Mouse (Mus musculus): ENCODE measurements around the gene Abhd18. TPM values are rescaled to one million over a fixed set of nuclear protein-coding genes. Genes with fewer than 3 reads are reported as not detected.
A peak's percentile ranks its signal among the peaks of the same experiment; 100 is the strongest.
"Not testable (repeated sequence)": the region's sequence is repeated elsewhere in the genome, so short reads cannot be mapped to it uniquely, and the experiment has no call there.

Gene Abhd18
- 11.7 and 12.9 TPM in 2 replicates for polyA plus RNA-seq (2016; fragmentation: Nextera tagmentation; extraction: Ambion mirVana)

DNA sequence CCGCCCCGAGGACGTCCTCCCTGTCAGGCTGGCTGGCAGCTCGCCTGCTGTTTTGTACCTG, at the start of gene Abhd18:
Gene Abhd18 (plus strand): TSS at position 14 of the 61 bp plus-strand sequence.
- not testable (repeated sequence) for ATAC-seq (ENCODE audit: low FRiP score)
- Histone ChIP-seq H3K4me2 (replicated peaks) (peak within 1 kb of the TSS; percentile 59), H3K27ac (peak within 1 kb of the TSS; percentile 82)

DNA sequence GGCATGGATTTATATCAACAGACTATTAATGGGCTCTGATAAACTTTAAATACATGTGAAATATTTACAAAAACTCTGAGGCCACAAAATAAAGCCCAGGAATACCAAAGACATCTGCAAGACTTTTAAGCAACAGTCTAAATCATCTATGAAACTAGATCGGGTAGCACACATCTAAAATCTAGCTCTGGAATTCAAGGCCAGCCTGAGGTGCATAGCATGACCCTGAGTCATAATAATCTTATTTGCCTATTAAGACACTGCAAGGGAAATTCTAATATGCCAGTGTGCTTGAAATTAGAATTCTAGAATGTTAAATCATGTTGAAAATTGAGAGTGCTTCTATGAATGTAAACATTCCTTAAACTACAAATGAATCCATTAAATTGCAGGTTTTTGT, 48.7 kb upstream of the Abhd18 start:
- 0 out of 2 replicates have a peak, but pooled peaks cover 3% of the 10 kb centered on the region for H3K36me3 ChIP-seq
- H3K4me2 ChIP-seq (replicated peaks), result no peak overlapping the region
- H3K9me3 ChIP-seq (replicated peaks), result no peaks in the 10 kb centered on the region
- 65% methylated on average over 1 of the region's 1 CpGs for WGBS
- no peak overlapping the region for H3K27ac ChIP-seq
- ATAC-seq (ENCODE audit: low FRiP score), result no peak
- H3K4me3 ChIP-seq, result no peak overlapping the region
- H3K4me1 ChIP-seq, result peaks cover 7% of the 10 kb centered on the region
- H3K9ac ChIP-seq, result no peak overlapping the region
- H3K27me3 ChIP-seq, result no peaks in the 10 kb centered on the region

More for the DNA sequence above, at the start of gene Abhd18:
- peak within 1 kb of the TSS; percentile 68 for H3K9ac ChIP-seq
- H3K9me3 ChIP-seq (replicated peaks); H3K4me1 ChIP-seq; H3K27me3 ChIP-seq; H3K36me3 ChIP-seq: not testable (repeated sequence)
- H3K4me3 ChIP-seq, result peak within 1 kb of the TSS; percentile 48
- WGBS, result 0% methylated on average over 2 of the region's 4 CpGs

DNA sequence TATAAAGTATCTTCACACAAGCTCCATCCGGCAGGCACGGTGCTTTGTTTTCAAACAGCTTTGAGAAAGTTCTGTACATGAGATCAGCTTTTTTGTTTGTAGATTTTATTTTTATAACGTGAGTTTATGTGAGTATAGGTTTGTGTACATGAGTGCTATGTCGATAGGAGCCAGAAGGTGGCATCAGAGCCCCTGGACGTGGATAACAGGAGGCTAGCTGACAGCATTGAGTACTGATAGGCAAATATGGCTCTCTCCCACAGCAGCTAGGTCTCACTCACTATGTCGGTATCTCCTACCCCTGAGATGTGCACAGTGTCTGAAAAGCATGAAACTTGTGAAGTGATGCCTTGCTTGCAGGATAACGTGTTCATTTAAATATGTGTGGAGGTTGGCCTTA, 48.3 kb upstream of the Abhd18 start:
- no peak for ATAC-seq (ENCODE audit: low FRiP score)
- WGBS, result 40% methylated on average over 7 of the region's 7 CpGs
- no peaks in the 10 kb centered on the region for H3K9me3 ChIP-seq (replicated peaks)
- no peaks in the 10 kb centered on the region for H3K36me3 ChIP-seq
- H3K9ac ChIP-seq, result no peak overlapping the region
- no peaks in the 10 kb centered on the region for H3K27me3 ChIP-seq
- H3K4me3 ChIP-seq, result no peak overlapping the region
- no peak overlapping the region for H3K4me2 ChIP-seq (replicated peaks)
- peaks cover 7% of the 10 kb centered on the region for H3K4me1 ChIP-seq
- H3K27ac ChIP-seq, result no peak overlapping the region

DNA sequence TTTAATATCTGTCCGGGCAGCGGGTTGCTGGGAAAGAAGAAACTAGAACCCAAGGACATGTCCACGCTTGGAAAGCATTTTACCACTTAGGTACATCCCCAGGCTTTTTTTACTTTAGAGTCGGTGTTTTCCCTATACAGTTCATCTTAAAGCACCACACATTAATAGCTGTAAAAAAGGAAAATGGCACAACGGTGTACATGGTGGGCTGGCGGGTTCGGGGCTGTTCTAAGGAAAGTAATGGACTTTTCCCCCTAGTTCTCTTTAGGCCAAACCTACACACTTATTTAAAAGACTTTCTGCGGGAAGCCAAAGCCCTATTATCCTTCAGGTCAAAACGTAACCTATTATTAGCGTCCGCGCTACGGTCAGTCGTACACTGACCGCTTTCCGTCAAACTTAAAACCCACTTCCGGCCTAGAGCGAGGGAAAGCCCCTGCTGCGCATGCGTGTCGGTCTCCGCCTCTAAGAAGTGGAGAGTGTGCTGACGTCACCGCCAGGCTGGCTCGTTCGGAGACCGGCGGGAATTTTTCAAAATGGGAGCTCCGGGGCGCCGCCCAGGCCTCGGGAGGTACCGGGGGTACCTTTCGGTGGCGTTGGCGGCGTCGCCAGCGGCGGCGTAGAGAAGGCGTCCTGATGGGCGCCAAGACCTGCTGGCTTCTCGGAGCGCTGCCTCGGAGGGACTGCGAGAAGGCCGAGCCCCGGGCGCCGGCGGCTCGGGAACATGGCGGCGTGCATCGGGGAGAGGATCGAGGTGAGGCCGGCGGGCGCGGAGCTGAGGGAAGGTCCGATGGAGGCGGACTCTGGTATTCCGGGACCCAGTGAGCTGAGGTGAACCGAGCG, 47.0 kb upstream of the Abhd18 start, which contains the start of gene Plk4:
Gene Plk4 (plus strand): TSS at position 490 of the 843 bp plus-strand sequence.
- Histone ChIP-seq H3K9me3 (replicated peaks) (no peaks in the 10 kb centered on the region), H3K27ac (peak within 1 kb of the TSS; percentile 68), H3K9ac (peak within 1 kb of the TSS; percentile 89), H3K4me2 (replicated peaks) (peak within 1 kb of the TSS; percentile 98), H3K36me3 (no peaks in the 10 kb centered on the region), H3K4me3 (peak within 1 kb of the TSS; percentile 79), H3K4me1 (peaks cover 7% of the 10 kb centered on the region), H3K27me3 (no peaks in the 10 kb centered on the region)
- peak; percentile 99 for ATAC-seq (ENCODE audit: low FRiP score)
- WGBS, result 2% methylated on average over 66 of the region's 66 CpGs

DNA sequence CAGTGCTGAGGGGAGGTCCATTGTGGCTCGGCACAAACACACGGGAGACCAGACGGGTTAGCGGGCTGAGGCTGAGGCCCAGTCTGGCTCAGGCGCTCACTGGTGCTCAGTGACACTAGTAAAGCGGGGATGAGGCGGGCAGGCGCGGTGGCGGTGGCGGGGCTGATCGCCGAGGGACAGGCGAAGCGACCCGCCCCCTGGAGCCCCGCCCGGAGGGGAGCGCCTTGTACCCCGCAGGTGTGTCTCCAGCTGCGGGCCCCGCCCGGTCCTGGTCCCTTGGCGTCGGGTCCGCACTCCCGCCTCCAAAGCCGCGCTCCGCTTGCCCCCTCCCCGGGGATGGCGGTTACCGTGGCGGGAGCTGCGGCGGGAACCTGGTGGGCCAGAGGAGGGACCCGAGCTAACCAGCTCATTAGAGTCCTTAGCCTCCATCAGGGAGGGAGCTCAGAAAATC, 46.4 kb upstream of the Abhd18 start:
- Histone ChIP-seq H3K9ac (peak overlapping the region; percentile 89), H3K36me3 (peaks cover 6% of the 10 kb centered on the region; the same call in 1 of the 2 replicates), H3K27ac (peak overlapping the region; percentile 64), H3K4me3 (peak overlapping the region; percentile 79), H3K9me3 (replicated peaks) (no peaks in the 10 kb centered on the region), H3K27me3 (no peaks in the 10 kb centered on the region), H3K4me2 (replicated peaks) (peak overlapping the region; percentile 98), H3K4me1 (peaks cover 7% of the 10 kb centered on the region)
- ATAC-seq (ENCODE audit: low FRiP score), result peak; percentile 89
- WGBS, result 0% methylated on average over 30 of the region's 37 CpGs

DNA sequence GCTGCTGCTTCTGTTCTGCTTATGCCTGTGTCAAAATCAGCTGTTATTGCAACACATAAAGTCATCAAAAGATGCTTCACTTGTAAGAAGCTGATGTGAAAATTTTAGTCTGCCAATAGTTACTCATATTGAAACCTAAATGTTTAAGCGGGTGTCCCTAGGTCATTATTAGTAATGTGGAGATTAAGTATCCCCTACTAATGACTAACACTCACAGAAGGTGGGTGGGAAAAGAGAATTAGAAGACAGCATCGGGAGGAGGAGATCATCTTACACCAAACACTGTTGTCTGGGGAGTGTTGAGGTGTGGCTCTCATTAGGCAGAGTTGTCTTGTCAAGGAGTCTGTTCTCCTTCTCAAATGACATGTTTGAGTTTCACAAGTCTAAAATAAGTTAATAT, 39.9 kb upstream of the Abhd18 start:
- Histone ChIP-seq H3K27ac (no peak overlapping the region), H3K4me3 (no peak overlapping the region), H3K9me3 (replicated peaks) (no peaks in the 10 kb centered on the region), H3K27me3 (no peaks in the 10 kb centered on the region), H3K4me2 (replicated peaks) (no peak overlapping the region), H3K36me3 (peaks cover 33% of the 10 kb centered on the region), H3K4me1 (no peaks in the 10 kb centered on the region), H3K9ac (no peak overlapping the region)
- WGBS, result 77% methylated on average over 2 of the region's 2 CpGs
- no peak for ATAC-seq (ENCODE audit: low FRiP score)

DNA sequence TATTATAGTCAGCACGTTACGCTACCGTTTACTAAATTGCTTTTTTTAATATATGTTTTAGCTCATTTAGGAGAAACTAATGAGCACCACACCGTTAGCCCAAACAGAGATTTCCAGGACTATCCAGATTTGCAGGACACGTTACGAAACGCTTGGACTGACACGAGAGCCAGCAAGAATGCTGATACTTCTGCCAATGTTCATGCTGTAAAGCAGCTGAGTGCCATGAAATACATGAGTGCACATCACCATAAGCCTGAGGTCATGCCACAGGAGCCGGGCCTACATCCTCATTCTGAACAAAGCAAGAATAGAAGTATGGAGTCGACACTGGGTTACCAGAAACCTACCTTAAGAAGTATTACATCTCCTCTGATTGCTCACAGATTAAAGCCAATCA, 38.1 kb upstream of the Abhd18 start:
- H3K36me3 ChIP-seq, result peaks cover 45% of the 10 kb centered on the region
- H3K4me3 ChIP-seq, result no peak overlapping the region
- no peak for ATAC-seq (ENCODE audit: low FRiP score)
- WGBS, result 93% methylated on average over 10 of the region's 10 CpGs
- H3K27ac ChIP-seq, result no peak overlapping the region
- H3K27me3 ChIP-seq, result no peaks in the 10 kb centered on the region
- no peak overlapping the region for H3K9ac ChIP-seq
- no peaks in the 10 kb centered on the region for H3K4me1 ChIP-seq
- H3K4me2 ChIP-seq (replicated peaks), result no peak overlapping the region
- no peaks in the 10 kb centered on the region for H3K9me3 ChIP-seq (replicated peaks)

DNA sequence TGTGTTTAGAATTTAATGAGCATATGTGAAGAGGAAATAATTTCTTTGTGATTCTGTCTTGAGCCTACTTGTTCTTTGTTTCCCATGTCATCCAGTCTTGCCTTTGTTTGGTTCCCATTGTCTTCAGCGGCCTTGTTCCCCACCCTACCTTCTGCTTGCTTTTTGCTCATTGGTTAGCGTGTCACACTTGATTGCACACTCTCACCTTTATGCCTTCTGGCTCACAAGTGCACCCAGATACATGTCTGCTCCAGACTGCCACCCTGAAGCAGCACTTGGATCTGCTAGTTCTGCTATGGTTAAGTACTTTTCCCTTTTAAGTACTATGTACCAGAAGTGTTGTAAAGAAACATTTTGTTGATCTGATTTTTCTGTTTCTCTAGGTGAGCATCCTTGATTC, 36.9 kb upstream of the Abhd18 start:
- no peaks in the 10 kb centered on the region for H3K4me1 ChIP-seq
- H3K27me3 ChIP-seq, result no peaks in the 10 kb centered on the region
- no peak overlapping the region for H3K4me3 ChIP-seq
- no peak overlapping the region for H3K9ac ChIP-seq
- no peaks in the 10 kb centered on the region for H3K9me3 ChIP-seq (replicated peaks)
- no peak overlapping the region for H3K4me2 ChIP-seq (replicated peaks)
- H3K27ac ChIP-seq, result no peak overlapping the region
- peaks cover 53% of the 10 kb centered on the region for H3K36me3 ChIP-seq
- 60% methylated on average over 2 of the region's 2 CpGs for WGBS
- ATAC-seq (ENCODE audit: low FRiP score), result 0 out of 2 replicates have a peak, but pooled peaks have one; percentile 22

DNA sequence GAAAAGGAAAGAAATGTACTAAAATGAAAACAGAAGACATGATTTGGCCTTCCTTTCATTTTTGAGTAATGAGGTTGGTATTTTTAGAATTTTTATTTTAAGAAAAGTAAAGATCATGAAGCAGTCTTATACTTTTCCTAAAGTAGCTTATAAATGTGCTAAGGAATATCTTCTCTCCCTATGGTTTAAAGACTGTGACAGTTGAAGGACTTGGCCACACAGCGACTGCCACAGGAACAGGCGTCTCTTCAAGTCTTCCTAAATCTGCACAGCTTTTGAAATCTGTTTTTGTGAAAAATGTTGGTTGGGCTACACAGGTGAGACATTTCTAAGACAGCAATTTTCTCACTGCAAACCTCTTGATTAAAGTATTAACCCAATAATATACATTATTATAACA, 33.5 kb upstream of the Abhd18 start:
- Histone ChIP-seq H3K4me1 (no peaks in the 10 kb centered on the region), H3K9me3 (replicated peaks) (no peaks in the 10 kb centered on the region), H3K27me3 (no peaks in the 10 kb centered on the region), H3K9ac (no peak overlapping the region), H3K36me3 (peaks cover 56% of the 10 kb centered on the region), H3K27ac (no peak overlapping the region), H3K4me3 (no peak overlapping the region), H3K4me2 (replicated peaks) (no peak overlapping the region)
- ATAC-seq (ENCODE audit: low FRiP score), result no peak
- WGBS, result 96% methylated on average over 2 of the region's 2 CpGs

DNA sequence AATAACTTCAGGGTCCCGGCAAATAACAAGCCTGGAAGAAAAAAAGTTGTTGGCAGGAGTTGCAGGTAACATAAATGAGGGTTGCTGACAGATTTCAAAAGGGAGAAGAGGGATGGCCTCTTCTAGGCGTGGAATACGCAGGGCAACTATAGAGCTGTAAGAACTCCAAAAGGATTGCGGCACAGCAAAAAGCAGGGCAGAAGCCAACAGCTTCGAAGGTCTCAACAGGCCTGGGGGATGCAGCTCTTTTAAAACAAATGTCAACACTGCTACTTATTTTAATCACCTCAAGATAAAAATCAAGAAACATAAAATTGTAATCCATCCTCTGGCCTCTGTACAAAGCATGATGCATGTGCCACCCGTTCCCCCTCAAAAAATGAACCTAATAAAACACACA, 1.2 kb upstream of the Abhd18 start:
- 88% methylated on average over 5 of the region's 6 CpGs for WGBS
- peak overlapping the region; percentile 54 for H3K4me2 ChIP-seq (replicated peaks)
- H3K9ac ChIP-seq, result 0 out of 2 replicates have a peak overlapping the region, but pooled peaks have one; percentile 23
- ATAC-seq (ENCODE audit: low FRiP score); H3K9me3 ChIP-seq (replicated peaks); H3K4me1 ChIP-seq; H3K27ac ChIP-seq; H3K27me3 ChIP-seq; H3K36me3 ChIP-seq: not testable (repeated sequence)
- H3K4me3 ChIP-seq, result peak overlapping the region; percentile 48; the same call in 1 of the 2 replicates

DNA sequence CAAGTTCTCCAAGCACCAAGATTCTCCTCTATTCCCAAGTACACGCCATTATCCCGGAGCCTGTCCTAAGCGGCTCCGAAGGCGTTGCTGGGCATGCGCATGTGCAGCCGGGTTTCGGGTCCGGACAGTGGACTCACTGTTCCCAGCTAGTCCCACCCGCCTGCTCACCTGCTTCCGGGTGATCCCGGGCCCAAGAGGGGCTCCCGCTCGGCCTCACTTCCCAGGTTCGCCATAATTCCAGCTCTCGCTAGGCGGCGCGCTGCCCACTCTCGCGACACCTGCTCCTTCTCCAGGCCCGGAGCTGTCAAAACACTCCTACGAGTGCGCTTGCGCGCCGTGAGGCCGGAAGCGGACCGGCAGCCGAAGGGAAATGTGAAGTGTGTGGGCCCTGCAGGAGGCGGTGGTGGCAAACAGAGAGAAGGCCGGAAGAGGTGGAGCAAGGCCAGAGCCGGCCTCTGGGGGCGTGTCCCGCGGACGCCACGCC, 255 bp upstream of the Abhd18 start, which contains the start of gene Mfsd8:
Gene Mfsd8 (minus strand): TSS at position 414 of the 484 bp plus-strand sequence.
- under 1% methylated on average over 39 of the region's 39 CpGs for WGBS
- not testable (repeated sequence) for H3K27me3 ChIP-seq; H3K4me1 ChIP-seq; H3K9me3 ChIP-seq (replicated peaks); H3K36me3 ChIP-seq
- peak within 1 kb of the TSS; percentile 68 for H3K9ac ChIP-seq
- peak within 1 kb of the TSS; percentile 82 for H3K27ac ChIP-seq
- ATAC-seq (ENCODE audit: low FRiP score), result peak; percentile 99
- H3K4me3 ChIP-seq, result peak within 1 kb of the TSS; percentile 48
- H3K4me2 ChIP-seq (replicated peaks), result peak within 1 kb of the TSS; percentile 59

DNA sequence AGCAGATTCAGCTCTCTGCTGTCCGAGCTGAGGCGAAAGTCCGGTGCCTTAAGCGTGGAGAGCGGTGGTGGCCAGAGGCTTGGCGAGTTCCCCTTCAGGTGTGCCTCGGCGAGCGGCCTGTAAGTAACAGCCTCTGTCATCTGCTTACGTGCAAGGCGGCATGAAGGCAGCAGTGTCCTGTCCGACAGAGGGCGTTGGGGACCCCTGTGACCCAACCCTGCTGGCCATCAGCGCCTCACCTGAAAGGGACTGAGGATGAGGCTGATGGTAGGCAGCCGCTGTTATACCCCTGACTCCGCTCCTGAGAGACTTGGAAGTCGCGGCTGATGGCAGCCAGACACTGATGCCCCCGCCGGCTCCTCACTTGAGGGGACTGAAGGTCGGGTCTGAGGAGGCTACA, 248 bp downstream of the Abhd18 start:
- H3K4me3 ChIP-seq, result peak overlapping the region; percentile 48
- H3K27ac ChIP-seq, result peak overlapping the region; percentile 67
- under 1% methylated on average over 13 of the region's 21 CpGs for WGBS
- ATAC-seq (ENCODE audit: low FRiP score); H3K27me3 ChIP-seq; H3K9me3 ChIP-seq (replicated peaks); H3K4me1 ChIP-seq; H3K36me3 ChIP-seq: not testable (repeated sequence)
- H3K9ac ChIP-seq, result peak overlapping the region; percentile 68
- H3K4me2 ChIP-seq (replicated peaks), result peak overlapping the region; percentile 59

DNA sequence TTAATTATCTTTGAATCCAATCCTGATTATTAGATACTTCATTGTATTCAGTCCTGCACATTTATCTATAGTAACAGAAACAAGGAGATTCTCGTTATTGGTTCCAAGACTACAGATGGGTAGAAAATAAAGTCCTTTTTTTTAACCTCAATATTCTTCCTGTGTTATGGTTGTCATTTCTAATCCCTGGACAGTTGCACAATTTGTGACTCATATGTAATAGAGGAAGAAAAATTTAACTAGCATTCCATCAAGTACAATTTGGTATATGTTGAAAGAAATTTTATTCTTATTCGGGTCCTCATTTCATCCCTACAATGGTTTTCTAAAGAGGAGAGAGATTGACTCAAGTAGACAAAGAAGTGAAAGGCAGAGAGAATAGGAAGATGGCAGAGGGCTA, 1.2 kb downstream of the Abhd18 start:
- not testable (repeated sequence) for H3K27me3 ChIP-seq; H3K4me3 ChIP-seq; ATAC-seq (ENCODE audit: low FRiP score); H3K36me3 ChIP-seq; H3K9ac ChIP-seq; H3K27ac ChIP-seq; H3K4me1 ChIP-seq; H3K9me3 ChIP-seq (replicated peaks)
- peak overlapping the region; percentile 59; the same call in 1 of the 2 replicates for H3K4me2 ChIP-seq (replicated peaks)
- 88% methylated on average over 2 of the region's 2 CpGs for WGBS
